Mouse (Mus musculus): Measurements from ENCODE around the gene Inpp5e.
A peak's percentile ranks its signal among the peaks of the same experiment; 100 is the strongest.

The Inpp5e gene

DNA sequence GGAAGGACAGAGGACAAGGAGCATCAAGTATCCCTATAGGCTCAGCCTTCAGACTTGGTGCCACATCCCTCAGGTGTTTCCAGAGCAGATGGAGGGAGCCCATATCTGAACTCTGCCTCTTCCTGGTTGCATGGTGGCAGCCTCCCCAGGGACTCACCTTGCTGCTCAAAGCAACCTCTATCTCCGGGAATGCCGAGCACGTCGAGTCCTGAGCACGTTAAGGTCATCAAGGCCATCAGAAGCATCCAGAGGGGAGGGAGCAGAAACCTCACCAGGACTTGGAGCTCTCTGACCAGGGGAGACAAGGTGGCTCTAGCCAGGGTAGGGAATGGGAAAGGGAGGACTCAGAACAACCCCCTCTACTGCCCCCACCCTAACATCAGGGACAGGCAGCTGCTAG, 45.5 kb downstream of the Inpp5e start:
- DNase-seq (ENCODE audit: low read depth, low spot score): no peak

DNA sequence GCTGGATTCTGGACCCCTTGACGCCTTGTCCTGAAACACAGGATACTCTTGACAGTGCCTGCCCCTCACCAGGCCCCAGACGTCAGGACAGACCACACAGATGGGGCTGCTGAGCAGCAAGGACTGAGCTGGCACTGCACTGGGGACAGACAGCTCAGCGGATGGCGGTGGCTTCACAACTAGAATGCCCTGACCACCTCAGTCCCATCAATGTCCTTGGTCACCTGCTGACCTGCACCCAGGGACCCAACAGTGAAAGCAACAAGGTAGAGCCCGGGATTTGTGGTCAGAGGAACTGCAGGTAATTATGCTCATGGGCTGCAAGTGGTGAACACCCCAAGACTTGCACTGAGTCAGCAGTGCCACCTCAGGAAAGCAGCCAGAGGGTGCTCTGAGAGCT, 46.0 kb downstream of the Inpp5e start:
- no peak for DNase-seq (ENCODE audit: low read depth, low spot score)

DNA sequence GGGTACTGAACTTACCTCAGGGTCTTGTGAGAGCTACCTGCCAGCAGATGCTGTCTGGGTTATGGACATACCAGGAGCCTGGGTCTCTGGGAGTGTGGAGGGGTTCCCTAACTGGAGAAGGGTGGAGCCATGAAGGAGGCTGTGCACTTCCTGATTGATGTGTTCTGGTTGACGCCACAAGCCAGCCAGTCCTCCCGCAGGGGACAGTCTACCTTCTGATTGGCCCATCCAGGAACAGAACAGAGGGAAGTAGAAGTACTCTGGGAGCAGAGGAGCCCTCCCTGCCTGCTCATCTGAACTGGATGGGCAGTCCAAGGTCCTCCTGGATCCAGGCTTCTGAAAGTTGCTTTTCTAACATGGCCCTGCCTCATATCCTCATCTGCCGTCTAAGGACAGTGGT, 48.2 kb downstream of the Inpp5e start, which contains the start of gene Card9:
TSS of gene Card9 (minus strand) at position 147 of the 400 bp plus-strand sequence.
- no peak for DNase-seq (ENCODE audit: low read depth, low spot score)

- DNase-seq (ENCODE audit: low read depth, low spot score): no peak
Observed at GRCm38 (mm10) chr2:26359983-26360382, 49.0 kb downstream of the Inpp5e start.

GRCm38 (mm10) chr2:26358667-26359320, 50.2 kb downstream of the Inpp5e start:
- no peak for DNase-seq (ENCODE audit: low read depth, low spot score)

GRCm38 (mm10) chr2:26357484-26357883, 51.5 kb downstream of the Inpp5e start:
- peak; percentile 42 for DNase-seq (ENCODE audit: low read depth, low spot score)

- DNase-seq (ENCODE audit: low read depth, low spot score): no peak
Observed at GRCm38 (mm10) chr2:26356678-26357077, 52.3 kb downstream of the Inpp5e start.

GRCm38 (mm10) chr2:26356231-26356630, 52.8 kb downstream of the Inpp5e start:
- DNase-seq (ENCODE audit: low read depth, low spot score): no peak

GRCm38 (mm10) chr2:26354401-26354800, 54.6 kb downstream of the Inpp5e start:
- DNase-seq (ENCODE audit: low read depth, low spot score): no peak

DNA sequence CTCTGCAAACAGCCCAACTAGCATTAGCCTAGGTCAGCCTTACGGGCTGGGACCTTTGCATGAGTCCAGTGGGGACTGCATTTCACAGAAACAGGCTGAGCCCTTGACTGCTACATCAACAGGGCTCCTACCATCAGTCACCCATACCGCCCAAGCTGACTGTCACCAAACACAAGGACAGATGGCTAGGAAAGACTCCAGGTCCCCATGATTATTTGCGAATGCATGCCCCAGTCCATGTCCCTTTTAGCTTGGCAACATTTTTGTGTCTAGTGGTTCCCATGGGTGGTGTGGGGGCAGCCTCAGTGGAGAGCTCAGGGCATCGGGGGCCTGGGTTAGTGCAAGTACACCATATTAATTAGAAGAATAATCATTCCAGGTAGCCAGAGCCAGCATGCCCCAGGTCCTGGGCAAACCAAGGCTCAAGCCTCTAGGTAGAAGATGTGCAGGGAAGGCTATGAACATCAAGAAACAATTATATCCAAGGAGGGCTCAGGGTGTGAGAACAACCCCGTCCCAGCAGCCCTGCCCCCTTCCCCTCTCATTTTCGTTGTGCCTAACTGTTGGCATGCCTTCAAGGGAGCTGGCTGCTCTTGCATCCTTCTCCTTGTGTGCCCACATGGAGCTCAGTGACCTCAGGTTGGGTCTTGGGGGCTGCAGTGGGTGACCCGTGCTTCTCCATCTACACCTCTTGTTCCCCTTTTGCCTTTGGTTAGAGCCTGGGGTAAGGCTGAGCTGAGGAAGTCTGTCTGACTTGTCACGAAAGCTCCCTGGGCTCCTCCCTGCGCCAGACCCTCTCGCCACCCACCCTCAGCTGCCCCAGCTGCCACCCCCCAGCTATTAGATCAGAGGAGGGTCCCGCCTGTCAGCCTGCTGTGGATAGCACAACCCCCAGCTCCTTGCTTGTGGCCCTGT, 55.7 kb downstream of the Inpp5e start:
- DNase-seq (ENCODE audit: low read depth, low spot score): no peak

- no peak for DNase-seq (ENCODE audit: low read depth, low spot score)
Observed at GRCm38 (mm10) chr2:26352291-26352910, 56.6 kb downstream of the Inpp5e start.

DNA sequence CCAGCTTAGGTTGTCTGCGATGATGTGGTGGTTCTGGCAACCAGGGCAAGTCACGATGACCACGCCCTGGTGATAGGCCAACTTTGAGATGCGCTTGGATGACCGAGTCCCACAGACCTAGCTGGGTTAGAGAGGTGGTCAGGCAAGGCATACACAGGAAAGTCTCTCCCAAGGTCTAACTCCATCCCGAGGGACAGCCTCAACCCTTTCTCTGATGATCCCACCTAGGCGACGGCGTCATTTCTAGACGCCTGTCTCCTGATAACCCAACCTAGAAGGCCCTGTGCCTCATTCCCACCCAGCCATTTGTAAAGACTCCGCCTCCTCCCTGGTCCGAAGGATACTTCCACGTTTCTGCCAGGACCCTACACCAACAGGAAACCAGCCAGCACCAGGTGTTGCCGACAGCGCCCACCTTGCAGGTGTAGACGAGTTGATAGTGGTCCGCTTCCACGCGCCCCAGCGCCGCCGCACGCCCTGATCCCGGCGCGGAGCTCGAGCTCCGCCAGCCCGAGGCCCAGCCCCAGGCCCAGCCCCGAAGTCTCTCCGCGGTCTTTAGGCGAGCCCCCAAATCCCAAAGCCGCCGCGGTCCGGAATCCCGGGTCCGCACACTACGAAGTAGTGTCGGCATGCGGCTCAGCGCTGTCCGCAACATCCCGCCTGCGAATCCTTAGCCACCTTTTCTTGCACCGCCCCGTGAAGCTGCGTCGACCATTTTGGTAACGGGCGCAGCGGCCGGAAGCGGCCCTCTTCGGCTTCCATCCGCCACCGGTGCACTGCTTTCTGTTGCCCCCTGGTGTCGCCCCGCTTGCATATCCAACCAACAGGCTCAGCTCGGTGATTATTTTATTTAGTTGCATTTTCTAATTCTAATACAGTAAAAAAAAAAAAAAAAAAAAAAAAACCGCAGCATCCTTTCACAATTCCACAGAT, 57.4 kb downstream of the Inpp5e start, which contains the start of gene Dnlz:
TSS of gene Dnlz (minus strand) at position 753 of the 933 bp plus-strand sequence.
- DNase-seq (ENCODE audit: low read depth, low spot score): peak; percentile 90

DNA sequence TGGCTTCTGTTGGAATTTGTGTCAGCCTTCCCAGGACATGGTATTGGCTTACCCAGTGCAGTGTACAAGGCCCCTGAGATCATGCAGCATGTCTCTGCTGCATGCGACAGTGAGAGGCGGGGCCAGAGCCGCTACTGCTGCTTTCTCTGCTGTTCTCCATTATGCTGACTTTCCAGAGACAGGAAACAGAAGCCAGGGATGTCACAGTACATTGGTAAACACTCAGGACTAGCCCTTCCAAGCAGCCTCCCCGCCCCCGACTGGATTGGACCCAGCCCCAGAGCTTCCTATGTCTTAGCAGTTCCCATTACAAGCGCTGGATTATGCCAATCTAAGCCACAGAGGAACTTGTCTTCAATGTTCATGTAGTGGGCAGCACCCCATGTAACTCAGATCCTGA, 60.8 kb downstream of the Inpp5e start:
- DNase-seq (ENCODE audit: low read depth, low spot score): no peak

All from ES-CJ7 (cell line).